8 mouse cellular contexts compared by ENCODE assay signal in the genomic region with DNA sequence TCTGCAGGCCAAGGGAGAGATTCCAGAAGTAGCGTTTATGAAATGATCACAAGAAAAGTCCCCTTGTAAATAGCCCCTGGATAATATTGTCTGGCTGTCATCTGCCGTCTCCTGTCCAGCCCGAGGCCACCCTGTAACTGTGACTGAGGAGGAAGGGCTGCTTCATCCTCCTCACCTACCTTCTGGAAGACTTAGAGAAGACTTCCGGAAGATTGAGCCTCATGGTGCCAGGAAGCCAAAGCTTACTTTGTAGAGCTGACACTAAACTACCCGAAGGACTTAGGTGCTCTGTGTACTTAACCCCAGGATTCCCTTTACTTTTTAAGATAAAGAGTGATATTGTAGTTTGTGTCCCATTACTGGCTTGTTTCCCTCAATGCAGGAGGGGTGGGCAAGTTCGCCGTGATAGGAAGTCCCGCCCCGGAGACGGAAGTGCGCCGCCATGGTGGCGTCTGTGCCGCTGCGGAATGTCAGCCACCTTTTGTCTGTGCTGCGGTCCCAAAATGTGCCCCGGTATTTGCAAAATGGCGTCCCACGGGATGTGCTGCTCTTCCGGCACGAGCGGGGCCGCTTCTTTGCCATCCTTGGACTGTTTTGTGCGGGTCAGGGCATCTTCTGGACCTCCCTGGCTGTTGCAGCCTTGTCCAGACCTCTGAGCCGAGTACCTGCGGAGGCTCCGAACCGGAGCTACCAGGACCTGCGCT. TPM values are rescaled to one million over a fixed set of nuclear protein-coding genes. Genes with fewer than 3 reads are reported as not detected.
A peak's percentile ranks its signal among the peaks of the same experiment; 100 is the strongest.
DNase-seq lines count a peak whose midpoint lies in the region; ATAC-seq lines count a peak whose summit lies in the region.

A gene (plus strand): TSS at position 430 of the 704 bp plus-strand sequence.

- H3K27me3 ChIP-seq in forebrain, embryonic 13.5 days = no peaks in the 10 kb centered on the region
- H3K27me3 ChIP-seq in heart, embryonic 16.5 days (ENCODE audit: control insufficient read depth, insufficient read depth, low read length) = no peaks in the 10 kb centered on the region
- H3K27me3 ChIP-seq in liver, embryonic 13.5 days = no peaks in the 10 kb centered on the region
- no peaks in the 10 kb centered on the region for H3K27me3 ChIP-seq in splenic B cell, adult 2 months (ENCODE audit: control insufficient read depth, insufficient read depth, low read length, poor library complexity, severe bottlenecking)

- 20% methylated on average over 29 of the region's 29 CpGs for WGBS in forebrain, embryonic 13.5 days
- 17% methylated on average over 29 of the region's 29 CpGs for WGBS in heart, embryonic 16.5 days
- 14% methylated on average over 29 of the region's 29 CpGs for WGBS in liver, embryonic 13.5 days (ENCODE audit: insufficient replicate concordance)

- peak within 1 kb of the TSS; percentile 75 for H3K4me2 ChIP-seq in forebrain, embryonic 13.5 days
- peak within 1 kb of the TSS; percentile 86 for H3K4me2 ChIP-seq in heart, embryonic 16.5 days (ENCODE audit: low read depth, low read length)
- H3K4me2 ChIP-seq in liver, embryonic 13.5 days = peak within 1 kb of the TSS; percentile 99

- H3K4me1 ChIP-seq in forebrain, embryonic 13.5 days = peaks cover 37% of the 10 kb centered on the region
- H3K4me1 ChIP-seq in heart, embryonic 16.5 days (ENCODE audit: control insufficient read depth, insufficient read depth, low read length) = peaks cover 24% of the 10 kb centered on the region
- peaks cover 46% of the 10 kb centered on the region for H3K4me1 ChIP-seq in liver, embryonic 13.5 days (replicated peaks)

- H3K36me3 ChIP-seq in forebrain, embryonic 13.5 days (ENCODE audit: poor library complexity, severe bottlenecking) = peaks cover 70% of the 10 kb centered on the region
- H3K36me3 ChIP-seq in heart, embryonic 16.5 days (ENCODE audit: control insufficient read depth, insufficient read depth) = peaks cover 49% of the 10 kb centered on the region
- peaks cover 75% of the 10 kb centered on the region for H3K36me3 ChIP-seq in liver, embryonic 13.5 days
- H3K36me3 ChIP-seq in splenic B cell, adult 2 months (ENCODE audit: control insufficient read depth, insufficient read depth, low read length, poor library complexity, severe bottlenecking) = peaks cover 10% of the 10 kb centered on the region; the same call in 1 of the 2 replicates

- H3K27ac ChIP-seq in forebrain, embryonic 13.5 days = peak within 1 kb of the TSS; percentile 91
- peak within 1 kb of the TSS; percentile 90 for H3K27ac ChIP-seq in heart, embryonic 16.5 days (ENCODE audit: low read length)
- peak within 1 kb of the TSS; percentile 99 for H3K27ac ChIP-seq in liver, embryonic 13.5 days

- ATAC-seq in cerebellum, adult (ENCODE audit: insufficient number of reproducible peaks, low FRiP score, low TSS enrichment) = peak; percentile 52; the same call in 1 of the 2 replicates
- ATAC-seq in forebrain, embryonic 13.5 days = peak; percentile 62
- no peak for ATAC-seq in heart, embryonic 16.5 days (replicated peaks; ENCODE audit: extremely low read depth, insufficient read depth, low FRiP score)
- no peak for ATAC-seq in liver, embryonic 13.5 days (ENCODE audit: low read depth)

- peaks cover 1% of the 10 kb centered on the region; the same call in 1 of the 2 replicates for H3K9me3 ChIP-seq in forebrain, embryonic 13.5 days (replicated peaks)
- H3K9me3 ChIP-seq in heart, embryonic 16.5 days (replicated peaks; ENCODE audit: control insufficient read depth, low read length) = no peaks in the 10 kb centered on the region
- 0 out of 2 replicates have a peak, but pooled peaks cover 1% of the 10 kb centered on the region for H3K9me3 ChIP-seq in liver, embryonic 13.5 days (replicated peaks)

- peak within 1 kb of the TSS; percentile 96 for H3K9ac ChIP-seq in forebrain, embryonic 13.5 days
- peak within 1 kb of the TSS; percentile 98 for H3K9ac ChIP-seq in heart, embryonic 16.5 days (ENCODE audit: low read length)
- peak within 1 kb of the TSS; percentile 93 for H3K9ac ChIP-seq in liver, embryonic 13.5 days

- DNase-seq in CD4-positive, CD25-positive, alpha-beta regulatory T cell, adult 2 months (ENCODE audit: low read depth, low spot score) = peak; percentile 92
- peak; percentile 83 to 91 for DNase-seq in kidney, postnatal 25 days
- DNase-seq in liver, embryonic 13.5 days = peak; percentile 61
- peak; percentile 89 for DNase-seq in naive thymus-derived CD4-positive, alpha-beta T cell, adult 2 months (ENCODE audit: low read depth)
- peak; percentile 84 for DNase-seq in splenic B cell, adult 2 months (ENCODE audit: low read depth, low spot score)

- peak within 1 kb of the TSS; percentile 86 for H3K4me3 ChIP-seq in forebrain, embryonic 13.5 days
- H3K4me3 ChIP-seq in heart, embryonic 16.5 days (ENCODE audit: low read length) = peak within 1 kb of the TSS; percentile 90
- H3K4me3 ChIP-seq in liver, embryonic 13.5 days (replicated peaks) = peak within 1 kb of the TSS; percentile 85

RNA-seq across cellular contexts. Expression of the gene that starts here (rescaled TPM):
- polyA plus RNA-seq in forebrain, embryonic 13.5 days (2015; fragmentation: Nextera tagmentation; extraction: Ambion mirVana) = 260 and 261 TPM in 2 replicates
- polyA plus RNA-seq in heart, embryonic 16.5 days (2015; fragmentation: Nextera tagmentation; extraction: Ambion mirVana) = 138 and 158 TPM in 2 replicates
- 66.1 and 74.2 TPM in 2 replicates for polyA plus RNA-seq in liver, embryonic 13.5 days (2015; fragmentation: Nextera tagmentation; extraction: Ambion mirVana)

Comparison
In these comparisons a context has a peak if more than half of its experiments do, and no peak if none do; other contexts are left out.
1. ATAC-seq: peak in cerebellum, adult (single experiment) and forebrain, embryonic 13.5 days (single experiment); none in heart, embryonic 16.5 days (single experiment) and liver, embryonic 13.5 days (single experiment).
2. Peak in every context shown above with its lines, with median percentiles within 50 percentile points of each other: DNase-seq, H3K27ac ChIP-seq, H3K4me2 ChIP-seq, H3K4me3 ChIP-seq and H3K9ac ChIP-seq.